Mouse (Mus musculus) heart, embryonic 15.5 days (tissue): Measurements from ENCODE around the gene Hal. TPM values are rescaled to one million over a fixed set of nuclear protein-coding genes. Genes with fewer than 3 reads are reported as not detected.

Experiments
- ATAC-seq: fragments of 200-750 bp; cut with Nextera tagmentation; replicated peaks from 2 replicates; pipeline ENCODE4 v1.8.0; 2017; ENCODE audit warnings: low read depth, moderate TSS enrichment; ENCODE audit not compliant: insufficient number of reproducible peaks, insufficient read depth, low FRiP score
- H3K27ac ChIP-seq: fragments of 300-500 bp; sonication (generic); 2 replicates; pipeline ENCODE4 v1.5.1; 2015; ENCODE audit warnings: mild to moderate bottlenecking, inconsistent platforms
- H3K27me3 ChIP-seq: fragments of 300-500 bp; sonication (generic); 2 replicates; pipeline ENCODE4 v1.6.1; 2015; ENCODE audit warnings: inconsistent platforms
- H3K36me3 ChIP-seq: fragments of 300-500 bp; sonication (generic); 2 replicates; pipeline ENCODE4 v1.6.1; 2015; ENCODE audit warnings: mild to moderate bottlenecking, inconsistent platforms
- H3K4me1 ChIP-seq: fragments of 300-500 bp; sonication (generic); replicated peaks from 2 replicates; pipeline ENCODE4 v1.6.1; 2015; ENCODE audit warnings: inconsistent platforms
- H3K4me2 ChIP-seq: fragments of 300-500 bp; sonication (generic); 2 replicates; pipeline ENCODE4 v1.6.1; 2015; ENCODE audit warnings: inconsistent platforms, mild to moderate bottlenecking, moderate library complexity
- H3K4me3 ChIP-seq: fragments of 300-500 bp; sonication (generic); 2 replicates; pipeline ENCODE4 v1.5.1; 2015; ENCODE audit warnings: mild to moderate bottlenecking, inconsistent platforms
- H3K9ac ChIP-seq: fragments of 300-500 bp; sonication (generic); 2 replicates; pipeline ENCODE4 v1.6.1; 2015; ENCODE audit warnings: mild to moderate bottlenecking, inconsistent platforms
- H3K9me3 ChIP-seq: fragments of 300-500 bp; sonication (generic); replicated peaks from 2 replicates; pipeline ENCODE4 v1.6.1; 2016; ENCODE audit warnings: inconsistent platforms
- WGBS: fragments of 180-500 bp; shearing (Covaris S2); methylation state at CpG from one replicate; pipeline ENCODE4 v1.1.7; 2015; ENCODE audit warnings: mixed read lengths; 5-methylcytosine and 5-hydroxymethylcytosine counted together
- polyA plus RNA-seq: library from polyadenylated mRNA; unstranded; fragments of >200 nt; fragmentation: Nextera tagmentation; extraction: Ambion mirVana; gene quantifications from 2 replicates; pipeline ENCODE4 v1.2.1, GENCODE M21; 2015

The Hal gene
- 0.11 and 0.29 TPM in 2 replicates for polyA plus RNA-seq

DNA sequence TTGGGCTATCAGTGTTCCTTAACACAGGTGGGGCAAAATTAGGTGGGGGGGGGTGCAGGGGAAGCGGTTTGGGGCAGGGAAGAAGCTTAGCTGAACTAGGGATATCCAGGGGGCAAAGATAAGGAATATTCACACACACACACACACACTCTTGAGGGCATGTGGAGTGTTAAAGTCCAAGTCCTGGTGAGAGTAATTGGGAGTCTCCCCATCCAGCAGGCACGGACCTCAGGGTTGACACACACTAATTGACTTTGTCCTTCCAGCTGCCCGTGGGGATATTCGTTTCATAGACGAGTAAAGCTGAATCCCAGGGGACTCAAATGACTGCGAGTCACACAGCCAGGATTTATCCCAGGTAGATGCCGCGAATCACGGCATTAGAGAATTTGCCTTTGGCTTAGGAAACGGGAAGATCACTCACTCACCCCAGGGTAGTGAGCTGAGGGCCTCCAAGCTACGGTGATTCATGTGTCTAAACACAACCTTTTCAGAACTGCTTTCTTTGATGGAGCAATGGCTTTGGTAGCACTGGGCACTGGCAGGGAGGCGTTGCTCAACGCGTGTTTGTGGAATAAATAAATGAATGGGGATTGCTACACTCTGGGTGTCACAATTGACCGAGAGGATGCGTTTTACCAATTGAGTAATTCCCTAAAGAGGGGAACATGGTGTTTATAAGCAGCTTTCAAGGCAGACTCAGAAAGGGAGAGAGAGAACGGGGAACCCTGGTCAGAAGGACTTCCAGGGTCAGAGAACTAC is at the start of gene Hal:
TSS of gene Hal (plus strand) at position 703 of the 762 bp plus-strand sequence.
- no peak within 1 kb of the TSS for H3K9ac ChIP-seq
- no peak for ATAC-seq
- peaks cover 17% of the 10 kb centered on the region for H3K36me3 ChIP-seq
- no peaks in the 10 kb centered on the region for H3K9me3 ChIP-seq
- no peak within 1 kb of the TSS for H3K4me3 ChIP-seq
- no peak within 1 kb of the TSS for H3K4me2 ChIP-seq
- WGBS: 70% methylated on average over 17 of the region's 17 CpGs
- H3K27me3 ChIP-seq: no peaks in the 10 kb centered on the region
- H3K27ac ChIP-seq: no peak within 1 kb of the TSS
- H3K4me1 ChIP-seq: no peaks in the 10 kb centered on the region

GRCm38 (mm10) chr10:93441501-93441900 is 47.1 kb upstream of the Hal start:
- Histone ChIP-seq H3K27me3 (no peaks in the 10 kb centered on the region), H3K9me3 (no peaks in the 10 kb centered on the region), H3K36me3 (no peaks in the 10 kb centered on the region), H3K4me3 (no peak overlapping the region), H3K4me2 (no peak overlapping the region), H3K27ac (peak overlapping the region; percentile 81), H3K9ac (no peak overlapping the region), H3K4me1 (peaks cover 67% of the 10 kb centered on the region)
- ATAC-seq: peak; percentile 86
- 40% methylated on average over 6 of the region's 6 CpGs for WGBS

- H3K4me2 ChIP-seq: no peak overlapping the region
- peaks cover 67% of the 10 kb centered on the region for H3K4me1 ChIP-seq
- H3K9ac ChIP-seq: no peak overlapping the region
- ATAC-seq: peak; percentile 47
- H3K27me3 ChIP-seq: no peaks in the 10 kb centered on the region
- H3K4me3 ChIP-seq: no peak overlapping the region
- H3K36me3 ChIP-seq: no peaks in the 10 kb centered on the region
- 49% methylated on average over 3 of the region's 3 CpGs for WGBS
- H3K27ac ChIP-seq: peak overlapping the region; percentile 81
- no peaks in the 10 kb centered on the region for H3K9me3 ChIP-seq
These were observed 46.4 kb upstream of the Hal start for GRCm38 (mm10) chr10:93442183-93442582.

DNA sequence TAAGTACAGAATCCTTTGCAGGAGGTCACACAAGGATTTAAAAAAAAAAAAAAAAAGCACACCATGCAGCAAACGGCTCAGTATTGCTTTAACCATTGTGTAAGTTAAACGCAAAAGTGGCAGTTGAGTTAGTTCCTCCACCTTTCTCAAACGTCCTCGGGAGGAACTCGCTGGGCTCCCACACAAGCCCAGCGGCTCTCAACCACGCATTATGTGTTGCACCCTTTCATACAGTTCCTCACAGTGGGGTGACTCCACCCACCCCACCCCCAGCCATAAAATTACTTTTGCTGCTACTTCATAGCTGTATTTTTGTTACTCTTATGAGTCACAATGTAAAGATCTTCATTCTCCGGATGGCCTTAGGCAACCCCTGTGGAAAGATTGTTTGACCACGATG is 44.2 kb upstream of the Hal start:
- Histone ChIP-seq H3K4me3 (no peak overlapping the region), H3K27ac (peak overlapping the region; percentile 80), H3K4me2 (0 out of 2 replicates have a peak overlapping the region, but pooled peaks have one; percentile 6), H3K9ac (no peak overlapping the region), H3K9me3 (no peaks in the 10 kb centered on the region), H3K4me1 (peaks cover 70% of the 10 kb centered on the region), H3K27me3 (no peaks in the 10 kb centered on the region), H3K36me3 (no peaks in the 10 kb centered on the region)
- ATAC-seq: no peak
- WGBS: 64% methylated on average over 9 of the region's 9 CpGs

GRCm38 (mm10) chr10:93447398-93447797 is 41.2 kb upstream of the Hal start:
- Histone ChIP-seq H3K9ac (no peak overlapping the region), H3K4me1 (peaks cover 54% of the 10 kb centered on the region), H3K4me2 (peak overlapping the region; percentile 39), H3K9me3 (no peaks in the 10 kb centered on the region), H3K27ac (peak overlapping the region; percentile 80), H3K36me3 (no peaks in the 10 kb centered on the region), H3K4me3 (0 out of 2 replicates have a peak overlapping the region, but pooled peaks have one; percentile 10), H3K27me3 (no peaks in the 10 kb centered on the region)
- peak; percentile 87 for ATAC-seq
- WGBS: 21% methylated on average over 10 of the region's 10 CpGs

- Histone ChIP-seq H3K4me1 (peaks cover 30% of the 10 kb centered on the region), H3K36me3 (no peaks in the 10 kb centered on the region; the same call in 1 of the 2 replicates), H3K4me2 (peak overlapping the region; percentile 68), H3K27me3 (no peaks in the 10 kb centered on the region), H3K9me3 (no peaks in the 10 kb centered on the region), H3K27ac (peak overlapping the region; percentile 96), H3K9ac (peak overlapping the region; percentile 89), H3K4me3 (peak overlapping the region; percentile 80)
- no peak for ATAC-seq
- 10% methylated on average over 7 of the region's 7 CpGs for WGBS
These were observed 33.9 kb upstream of the Hal start for GRCm38 (mm10) chr10:93454652-93455014.

DNA sequence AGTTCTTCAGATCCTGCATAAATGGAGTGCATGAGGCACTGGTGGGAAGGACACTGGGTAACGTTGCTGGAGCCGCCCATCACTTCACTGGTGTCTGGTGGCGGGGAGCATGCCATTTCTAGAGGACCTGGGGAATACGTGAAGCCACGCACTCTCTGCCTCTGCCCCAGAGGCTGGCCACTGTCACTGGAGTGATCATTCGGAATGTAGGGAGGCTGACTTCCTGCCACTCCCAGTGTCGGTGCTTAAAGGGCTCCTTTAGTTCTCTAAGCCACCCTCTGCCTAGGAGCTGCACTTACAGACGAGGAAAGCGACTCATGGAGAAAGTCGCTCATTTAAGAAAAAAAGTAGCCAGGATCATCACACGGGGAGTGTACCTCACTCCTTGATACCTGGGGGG is 28.5 kb upstream of the Hal start:
- 73% methylated on average over 11 of the region's 11 CpGs for WGBS
- Histone ChIP-seq H3K4me3 (no peak overlapping the region), H3K9me3 (no peaks in the 10 kb centered on the region), H3K27ac (no peak overlapping the region), H3K4me1 (peaks cover 24% of the 10 kb centered on the region), H3K9ac (no peak overlapping the region), H3K4me2 (no peak overlapping the region), H3K27me3 (no peaks in the 10 kb centered on the region), H3K36me3 (peaks cover 54% of the 10 kb centered on the region)
- ATAC-seq: no peak

- Histone ChIP-seq H3K4me3 (no peak overlapping the region), H3K9me3 (no peaks in the 10 kb centered on the region), H3K4me2 (no peak overlapping the region), H3K9ac (no peak overlapping the region), H3K27ac (no peak overlapping the region), H3K36me3 (peaks cover 81% of the 10 kb centered on the region), H3K4me1 (peaks cover 5% of the 10 kb centered on the region; the same call in 1 of the 2 replicates), H3K27me3 (no peaks in the 10 kb centered on the region)
- no peak for ATAC-seq
- 82% methylated on average over 7 of the region's 7 CpGs for WGBS
These were observed 25.7 kb upstream of the Hal start for GRCm38 (mm10) chr10:93462692-93463382.

DNA sequence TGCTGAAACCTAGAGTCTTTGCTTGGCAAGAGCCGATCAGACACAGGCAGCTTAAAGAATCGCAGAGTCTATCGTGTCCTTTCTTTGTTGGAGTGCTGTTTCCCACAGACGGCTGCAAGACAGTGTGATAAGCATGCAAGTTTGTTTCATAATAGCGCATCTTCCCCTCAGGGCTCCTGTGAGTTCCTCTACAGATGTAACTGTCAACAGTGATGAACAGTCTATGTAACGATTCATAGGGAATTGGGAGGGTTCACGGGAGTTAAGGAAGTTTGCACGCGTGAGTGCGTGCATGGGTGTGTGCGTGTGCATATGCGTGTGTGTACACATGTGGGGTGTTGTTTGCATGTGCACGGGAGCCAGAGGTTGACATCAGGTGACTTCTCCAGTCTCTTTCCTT is 25.0 kb upstream of the Hal start:
- Histone ChIP-seq H3K36me3 (peaks cover 84% of the 10 kb centered on the region), H3K9ac (no peak overlapping the region), H3K27me3 (no peaks in the 10 kb centered on the region), H3K4me2 (no peak overlapping the region), H3K9me3 (no peaks in the 10 kb centered on the region), H3K4me3 (no peak overlapping the region), H3K4me1 (no peaks in the 10 kb centered on the region), H3K27ac (no peak overlapping the region)
- ATAC-seq: no peak
- WGBS: 89% methylated on average over 13 of the region's 13 CpGs

DNA sequence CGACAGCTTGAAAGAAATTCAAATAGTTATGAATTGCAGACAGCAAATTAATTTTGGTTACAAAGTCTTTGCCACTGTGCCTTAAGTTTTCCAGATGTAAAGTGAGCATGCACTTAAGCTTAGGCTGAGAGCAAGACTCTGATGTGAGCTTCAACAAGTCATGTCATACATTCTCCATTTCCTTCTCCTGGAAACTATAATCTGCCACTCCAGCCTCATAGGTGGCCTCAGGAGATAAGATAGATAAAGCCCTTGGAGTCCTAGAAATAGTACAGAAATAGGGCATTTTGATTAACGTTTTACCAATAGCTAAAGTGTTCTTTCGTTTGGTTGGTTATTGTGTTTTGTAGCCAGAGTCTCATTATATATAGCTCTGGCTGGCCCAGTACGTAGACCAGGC is 21.3 kb upstream of the Hal start:
- H3K36me3 ChIP-seq: peaks cover 91% of the 10 kb centered on the region
- no peak overlapping the region for H3K27ac ChIP-seq
- 90% methylated on average over 4 of the region's 4 CpGs for WGBS
- no peak for ATAC-seq
- no peaks in the 10 kb centered on the region for H3K27me3 ChIP-seq
- no peaks in the 10 kb centered on the region for H3K9me3 ChIP-seq
- H3K4me3 ChIP-seq: no peak overlapping the region
- no peak overlapping the region for H3K4me2 ChIP-seq
- H3K4me1 ChIP-seq: no peaks in the 10 kb centered on the region
- no peak overlapping the region for H3K9ac ChIP-seq

GRCm38 (mm10) chr10:93467791-93468190 is 20.8 kb upstream of the Hal start:
- no peaks in the 10 kb centered on the region for H3K9me3 ChIP-seq
- no peaks in the 10 kb centered on the region for H3K4me1 ChIP-seq
- no peak overlapping the region for H3K4me2 ChIP-seq
- H3K27ac ChIP-seq: no peak overlapping the region
- H3K27me3 ChIP-seq: no peaks in the 10 kb centered on the region
- H3K36me3 ChIP-seq: peaks cover 91% of the 10 kb centered on the region
- 96% methylated on average over 3 of the region's 3 CpGs for WGBS
- ATAC-seq: no peak
- H3K4me3 ChIP-seq: no peak overlapping the region
- no peak overlapping the region for H3K9ac ChIP-seq
